Mouse (Mus musculus) spleen, adult 2 months (tissue): ENCODE measurements at regions not wholly inside any gene's neighbourhood (a gene's known extent, or its start where the extent isn't known, plus 50 kb on each side); places are given as distances from the start of the nearest gene placed in this dataset.

ENCODE experiments used
- DNase-seq, 2 experiments: peaks; one replicate each; pipeline versions ENCODE4 v3.0.0 to v3.0.0-alpha.2; 2012 to 2021; ENCODE audit warnings: low spot score in 2 of 2, low read depth in 1 of 2
- H3K27ac ChIP-seq: fragments of 200-500 bp; 2 replicates; pipeline ENCODE4 v1.5.1; 2012; ENCODE audit warnings: low read length, inconsistent platforms; ENCODE audit not compliant: insufficient read depth
- H3K27me3 ChIP-seq: fragments of 200-500 bp; 2 replicates; pipeline ENCODE4 v1.6.1; 2012; ENCODE audit warnings: mild to moderate bottlenecking, moderate library complexity, low read length, inconsistent platforms; ENCODE audit not compliant: control insufficient read depth, insufficient read depth
- H3K36me3 ChIP-seq: fragments of 200-500 bp; 2 replicates; pipeline ENCODE4 v1.6.1; 2012; ENCODE audit warnings: mild to moderate bottlenecking, low read length, inconsistent platforms; ENCODE audit not compliant: control insufficient read depth, insufficient read depth
- H3K4me1 ChIP-seq: fragments of 200-500 bp; 2 replicates; pipeline ENCODE4 v1.6.1; 2011; ENCODE audit warnings: inconsistent platforms; ENCODE audit not compliant: control insufficient read depth, insufficient read depth, insufficient read length
- H3K4me3 ChIP-seq: fragments of 200-500 bp; 2 replicates; pipeline ENCODE4 v1.5.1; 2011; ENCODE audit warnings: mild to moderate bottlenecking, inconsistent platforms; ENCODE audit not compliant: insufficient read depth, insufficient read length; ENCODE audit errors: extremely low read depth
- CTCF ChIP-seq: fragments of 200-500 bp; IDR thresholded peaks from 2 replicates; pipeline ENCODE4 v1.5.1; 2011; ENCODE audit warnings: mild to moderate bottlenecking, inconsistent platforms; ENCODE audit not compliant: insufficient read depth, insufficient read length, insufficient replicate concordance; ENCODE audit errors: extremely low read depth
- POLR2A ChIP-seq: fragments of 200-500 bp; IDR thresholded peaks from 2 replicates; pipeline ENCODE4 v1.6.1; 2011; ENCODE audit warnings: low read depth, low read length, inconsistent platforms
- WGBS: fragments of 180-500 bp; shearing (Covaris S2); methylation state at CpG from one replicate; pipeline ENCODE4 v1.1.7; 2018; 5-methylcytosine and 5-hydroxymethylcytosine counted together

GRCm38 (mm10) chr9:67165486-67165885 lies 116.3 kb upstream of the Tpm1 start:
- no peaks in the 10 kb centered on the region for H3K4me1 ChIP-seq
- no peak overlapping the region for H3K27ac ChIP-seq
- H3K4me3 ChIP-seq: no peak overlapping the region
- no peaks in the 10 kb centered on the region for H3K27me3 ChIP-seq
- 87% methylated on average over 9 of the region's 9 CpGs for WGBS
- no peaks in the 10 kb centered on the region for H3K36me3 ChIP-seq
- DNase-seq: no peak
- TF ChIP-seq CTCF (no peak), POLR2A (no peak)

GRCm38 (mm10) chr9:67163746-67164145 lies 114.5 kb upstream of the Tpm1 start:
- TF ChIP-seq CTCF: no peak
- TF ChIP-seq POLR2A: no peak
- no peak for DNase-seq
- Histone ChIP-seq H3K4me1 (no peaks in the 10 kb centered on the region), H3K4me3 (no peak overlapping the region), H3K27ac (no peak overlapping the region), H3K27me3 (no peaks in the 10 kb centered on the region), H3K36me3 (no peaks in the 10 kb centered on the region)
- WGBS: 86% methylated on average over 6 of the region's 6 CpGs

GRCm38 (mm10) chr9:67160785-67161455 lies 111.7 kb upstream of the Tpm1 start:
- H3K36me3 ChIP-seq: no peaks in the 10 kb centered on the region
- no peak overlapping the region for H3K27ac ChIP-seq
- H3K4me3 ChIP-seq: no peak overlapping the region
- no peaks in the 10 kb centered on the region for H3K27me3 ChIP-seq
- DNase-seq: no peak
- H3K4me1 ChIP-seq: no peaks in the 10 kb centered on the region
- 85% methylated on average over 3 of the region's 3 CpGs for WGBS
- TF ChIP-seq CTCF (no peak), POLR2A (no peak)

- Histone ChIP-seq H3K4me3 (no peak overlapping the region), H3K36me3 (no peaks in the 10 kb centered on the region), H3K4me1 (no peaks in the 10 kb centered on the region), H3K27me3 (no peaks in the 10 kb centered on the region), H3K27ac (no peak overlapping the region)
- no peak for DNase-seq
- WGBS: 41% methylated on average over 5 of the region's 5 CpGs
- TF ChIP-seq POLR2A (no peak), CTCF (no peak)
Measured at GRCm38 (mm10) chr9:67160350-67160749, 111.1 kb upstream of the Tpm1 start.

GRCm38 (mm10) chr9:67156590-67157259 lies 107.5 kb upstream of the Tpm1 start:
- H3K27ac ChIP-seq: no peak overlapping the region
- H3K4me3 ChIP-seq: no peak overlapping the region
- no peaks in the 10 kb centered on the region for H3K4me1 ChIP-seq
- H3K27me3 ChIP-seq: no peaks in the 10 kb centered on the region
- TF ChIP-seq CTCF: no peak
- no peak for TF ChIP-seq POLR2A
- 44% methylated on average over 3 of the region's 3 CpGs for WGBS
- peak in 1 of 2 experiments; percentile 6 for DNase-seq
- no peaks in the 10 kb centered on the region for H3K36me3 ChIP-seq

- Histone ChIP-seq H3K4me1 (no peaks in the 10 kb centered on the region), H3K27me3 (no peaks in the 10 kb centered on the region), H3K27ac (no peak overlapping the region), H3K36me3 (no peaks in the 10 kb centered on the region), H3K4me3 (no peak overlapping the region)
- DNase-seq: no peak
- WGBS: 81% methylated on average over 6 of the region's 6 CpGs
- TF ChIP-seq CTCF (no peak), POLR2A (no peak)
Measured at GRCm38 (mm10) chr9:67154062-67154461, 104.9 kb upstream of the Tpm1 start.

- 82% methylated on average over 4 of the region's 4 CpGs for WGBS
- no peak overlapping the region for H3K4me3 ChIP-seq
Measured at GRCm38 (mm10) chr9:67153333-67153732, 104.1 kb upstream of the Tpm1 start.

More at GRCm38 (mm10) chr9:67153333-67153732, 104.1 kb upstream of the Tpm1 start:
- TF ChIP-seq CTCF: no peak
- no peak for TF ChIP-seq POLR2A
- no peak overlapping the region for H3K27ac ChIP-seq
- no peaks in the 10 kb centered on the region for H3K4me1 ChIP-seq
- DNase-seq: no peak
- no peaks in the 10 kb centered on the region for H3K27me3 ChIP-seq
- no peaks in the 10 kb centered on the region for H3K36me3 ChIP-seq
